Mouse (Mus musculus) kidney, postnatal 0 days (tissue): ENCODE measurements around the gene Timm8a2. TPM values are rescaled to one million over a fixed set of nuclear protein-coding genes. Genes with fewer than 3 reads are reported as not detected.

Experiments
- ATAC-seq: fragments of 200-750 bp; cut with Nextera tagmentation; replicated peaks from 2 replicates; pipeline ENCODE4 v1.8.0; 2017; ENCODE audit warnings: low read depth, moderate number of reproducible peaks, moderate TSS enrichment, moderate library complexity; ENCODE audit not compliant: low FRiP score
- DNase-seq: peaks from one replicate; pipeline ENCODE4 v3.0.0-alpha.2; 2016; ENCODE audit warnings: low spot score
- H3K27ac ChIP-seq: fragments of 300-500 bp; sonication (generic); 2 replicates; pipeline ENCODE4 v1.5.1; 2014; ENCODE audit warnings: mild to moderate bottlenecking
- H3K27me3 ChIP-seq: fragments of 300-500 bp; sonication (generic); 2 replicates; pipeline ENCODE4 v1.6.1; 2014; ENCODE audit warnings: low read length, mixed read lengths; ENCODE audit not compliant: insufficient read depth
- H3K36me3 ChIP-seq: fragments of 300-500 bp; sonication (generic); 2 replicates; pipeline ENCODE4 v1.6.1; 2014; ENCODE audit warnings: low read length, mixed read lengths; ENCODE audit not compliant: insufficient read depth
- H3K4me1 ChIP-seq: fragments of 300-500 bp; sonication (generic); replicated peaks from 2 replicates; pipeline ENCODE4 v1.6.1; 2014; ENCODE audit warnings: antibody characterized with exemption, low read length, mixed read lengths; ENCODE audit not compliant: insufficient read depth
- H3K4me2 ChIP-seq: fragments of 300-500 bp; sonication (generic); 2 replicates; pipeline ENCODE4 v1.6.1; 2014; ENCODE audit warnings: mild to moderate bottlenecking, low read length, moderate library complexity, mixed read lengths
- H3K4me3 ChIP-seq: fragments of 300-500 bp; sonication (generic); replicated peaks from 2 replicates; pipeline ENCODE4 v1.5.1; 2014; ENCODE audit warnings: low read depth, low read length
- H3K9ac ChIP-seq: fragments of 300-500 bp; sonication (generic); 2 replicates; pipeline ENCODE4 v1.6.1; 2014; ENCODE audit warnings: low read depth, low read length
- H3K9me3 ChIP-seq: fragments of 300-500 bp; sonication (generic); replicated peaks from 2 replicates; pipeline ENCODE4 v1.6.1; 2016; ENCODE audit warnings: low read length, inconsistent platforms, mixed read lengths
- CTCF ChIP-seq: IDR thresholded peaks from 2 replicates; pipeline ENCODE4 v1.5.1; 2016; ENCODE audit warnings: antibody characterized with exemption, low read depth, mild to moderate bottlenecking, moderate library complexity
- WGBS: fragments of 180-500 bp; shearing (Covaris S2); extraction: QIAGEN DNeasy Blood & Tissue Kit; methylation state at CpG from one replicate; pipeline ENCODE4 v1.1.7; 2014; 5-methylcytosine and 5-hydroxymethylcytosine counted together
- polyA plus RNA-seq: library from polyadenylated mRNA; unstranded; fragments of >200 nt; fragmentation: Nextera tagmentation; extraction: Ambion mirVana; gene quantifications from 2 replicates; pipeline ENCODE4 v1.2.1, GENCODE M21; 2015

The Timm8a2 gene
- polyA plus RNA-seq, 1 experiment from 2014 or later: not detected

DNA sequence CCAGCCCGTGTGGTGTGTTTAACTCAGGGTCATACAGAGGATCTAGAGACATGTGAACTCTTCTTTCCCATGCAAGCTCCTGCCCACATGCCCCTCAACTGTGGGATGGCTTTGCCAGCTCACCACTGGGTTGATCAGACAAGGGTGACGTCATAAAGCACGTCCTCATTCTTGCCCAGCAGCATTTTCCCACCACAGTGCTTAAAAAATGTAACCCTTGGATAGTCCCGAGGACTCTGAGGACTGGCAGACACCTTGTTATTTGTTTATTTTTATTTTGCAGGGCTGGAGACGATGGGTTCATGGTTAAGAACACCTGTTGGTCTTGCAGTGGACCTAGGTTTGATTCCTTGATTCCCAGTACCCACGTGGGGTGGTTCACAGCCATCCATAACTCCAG is 43.6 kb upstream of the Timm8a2 start:
- no peak for DNase-seq
- Histone ChIP-seq H3K27me3 (no peaks in the 10 kb centered on the region), H3K27ac (no peak overlapping the region), H3K4me3 (no peak overlapping the region), H3K4me2 (no peak overlapping the region), H3K4me1 (peaks cover 8% of the 10 kb centered on the region; the same call in 1 of the 2 replicates), H3K9ac (no peak overlapping the region), H3K9me3 (no peaks in the 10 kb centered on the region), H3K36me3 (0 out of 2 replicates have a peak, but pooled peaks cover 4% of the 10 kb centered on the region)
- WGBS: 76% methylated on average over 6 of the region's 6 CpGs
- no peak for TF ChIP-seq CTCF
- no peak for ATAC-seq

GRCm38 (mm10) chr14:121991921-121992320 is 42.6 kb upstream of the Timm8a2 start:
- ATAC-seq (no peak), DNase-seq (no peak)
- H3K36me3 ChIP-seq: 0 out of 2 replicates have a peak, but pooled peaks cover 4% of the 10 kb centered on the region
- H3K4me2 ChIP-seq: no peak overlapping the region
- H3K27ac ChIP-seq: no peak overlapping the region
- no peak overlapping the region for H3K4me3 ChIP-seq
- H3K9me3 ChIP-seq: no peaks in the 10 kb centered on the region
- peaks cover 8% of the 10 kb centered on the region; the same call in 1 of the 2 replicates for H3K4me1 ChIP-seq
- TF ChIP-seq CTCF: no peak
- H3K27me3 ChIP-seq: no peaks in the 10 kb centered on the region
- no peak overlapping the region for H3K9ac ChIP-seq

- ATAC-seq: no peak; the same call in 1 of the 2 replicates
- H3K36me3 ChIP-seq: 0 out of 2 replicates have a peak, but pooled peaks cover 4% of the 10 kb centered on the region
- no peaks in the 10 kb centered on the region for H3K9me3 ChIP-seq
- TF ChIP-seq CTCF: no peak
- WGBS: 72% methylated on average over 13 of the region's 13 CpGs
- H3K4me3 ChIP-seq: no peak overlapping the region
- H3K9ac ChIP-seq: no peak overlapping the region
- no peak overlapping the region for H3K27ac ChIP-seq
- peaks cover 8% of the 10 kb centered on the region; the same call in 1 of the 2 replicates for H3K4me1 ChIP-seq
- H3K27me3 ChIP-seq: no peaks in the 10 kb centered on the region
- no peak overlapping the region for H3K4me2 ChIP-seq
- DNase-seq: peak; percentile 36
These were observed 41.8 kb upstream of the Timm8a2 start for GRCm38 (mm10) chr14:121992395-121993280.

- no peak for ATAC-seq
- TF ChIP-seq CTCF: no peak
- H3K4me3 ChIP-seq: no peak overlapping the region
- H3K36me3 ChIP-seq: 0 out of 2 replicates have a peak, but pooled peaks cover 4% of the 10 kb centered on the region
- no peak overlapping the region for H3K9ac ChIP-seq
- no peaks in the 10 kb centered on the region for H3K9me3 ChIP-seq
- H3K4me1 ChIP-seq: peaks cover 8% of the 10 kb centered on the region; the same call in 1 of the 2 replicates
- DNase-seq: no peak
- H3K27ac ChIP-seq: no peak overlapping the region
- no peaks in the 10 kb centered on the region for H3K27me3 ChIP-seq
- 86% methylated on average over 4 of the region's 4 CpGs for WGBS
- H3K4me2 ChIP-seq: no peak overlapping the region
These were observed 40.9 kb upstream of the Timm8a2 start for GRCm38 (mm10) chr14:121993616-121994015.

- H3K4me1 ChIP-seq: peaks cover 6% of the 10 kb centered on the region; the same call in 1 of the 2 replicates
- no peaks in the 10 kb centered on the region for H3K9me3 ChIP-seq
- H3K27ac ChIP-seq: no peak overlapping the region
- 0 out of 2 replicates have a peak, but pooled peaks cover 6% of the 10 kb centered on the region for H3K36me3 ChIP-seq
- no peak overlapping the region for H3K4me2 ChIP-seq
- no peak for ATAC-seq
- no peak overlapping the region for H3K4me3 ChIP-seq
- no peak for DNase-seq
- H3K27me3 ChIP-seq: no peaks in the 10 kb centered on the region
- no peak overlapping the region for H3K9ac ChIP-seq
- no peak for TF ChIP-seq CTCF
- WGBS: 94% methylated on average over 17 of the region's 17 CpGs
These were observed 40.2 kb upstream of the Timm8a2 start for GRCm38 (mm10) chr14:121994171-121994700.

DNA sequence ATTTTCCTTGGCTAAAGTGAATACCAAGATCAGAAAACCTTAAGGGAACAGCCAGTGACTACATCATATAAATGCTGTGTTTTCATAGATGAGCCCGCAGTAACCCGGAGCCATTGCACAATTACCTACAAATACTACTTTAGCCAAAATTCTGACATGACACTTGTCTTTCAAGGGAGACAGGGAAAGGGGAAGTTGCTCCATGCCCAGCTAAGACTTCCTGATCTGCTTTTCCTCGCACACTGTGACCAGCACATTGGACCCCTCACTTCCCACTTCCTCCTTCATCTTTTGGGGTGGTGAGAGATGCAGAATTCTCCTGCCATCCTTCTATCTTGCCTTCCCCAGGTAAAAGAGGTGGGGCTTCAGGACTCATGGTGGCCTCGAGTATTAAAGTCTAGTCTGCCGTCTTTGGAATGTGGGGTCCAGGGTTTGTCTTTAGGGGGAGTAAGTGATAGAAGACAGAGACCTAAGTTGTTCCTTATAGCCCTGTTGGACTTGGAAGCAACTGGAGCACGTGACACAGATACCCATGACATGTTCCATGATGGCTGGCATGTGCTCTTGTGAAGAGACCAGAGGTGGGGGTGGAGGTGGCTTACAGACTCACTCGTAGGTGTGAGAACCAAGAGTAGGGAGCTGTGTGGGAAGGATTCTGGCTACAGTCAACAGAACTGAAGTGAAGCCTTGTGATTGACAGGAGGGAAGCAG is 39.5 kb upstream of the Timm8a2 start:
- no peak overlapping the region for H3K4me3 ChIP-seq
- H3K27me3 ChIP-seq: no peaks in the 10 kb centered on the region
- WGBS: 90% methylated on average over 7 of the region's 7 CpGs
- H3K36me3 ChIP-seq: 0 out of 2 replicates have a peak, but pooled peaks cover 7% of the 10 kb centered on the region
- ATAC-seq (no peak), DNase-seq (no peak)
- no peaks in the 10 kb centered on the region for H3K9me3 ChIP-seq
- no peak for TF ChIP-seq CTCF
- no peak overlapping the region for H3K27ac ChIP-seq
- peaks cover 3% of the 10 kb centered on the region; the same call in 1 of the 2 replicates for H3K4me1 ChIP-seq
- no peak overlapping the region for H3K9ac ChIP-seq
- H3K4me2 ChIP-seq: no peak overlapping the region
